Mouse (Mus musculus) CH12.LX (cell line): ENCODE results near the gene Tspan32. TPM values are rescaled to one million over a fixed set of nuclear protein-coding genes. Genes with fewer than 3 reads are reported as not detected.

Source experiments
- DNase-seq: peaks from one replicate; pipeline ENCODE4 v3.0.0-alpha.2; 2013; ENCODE audit errors: extremely low read depth
- H3K27ac ChIP-seq: 2 replicates; pipeline ENCODE4 v1.5.1; 2012; ENCODE audit warnings: low read depth, mild to moderate bottlenecking, control low read depth, moderate library complexity; ENCODE audit not compliant: insufficient read depth
- H3K27me3 ChIP-seq: replicated peaks from 2 replicates; pipeline ENCODE3; 2012; ENCODE audit warnings: inconsistent platforms
- H3K36me3 ChIP-seq, 2 experiments: replicated peaks in 1 of 2; 2 replicates each; pipeline versions ENCODE3 to v1.6.1; 2012; ENCODE audit warnings: inconsistent platforms in 1 of 2, low read length in 1 of 2, mild to moderate bottlenecking in 1 of 2, mixed read lengths in 1 of 2, moderate library complexity in 1 of 2; ENCODE audit not compliant: control insufficient read depth in 1 of 2, insufficient read depth in 1 of 2
- H3K4me1 ChIP-seq, 2 experiments: 2 replicates each; pipeline ENCODE4 v1.6.1; 2012; ENCODE audit warnings: inconsistent platforms in 1 of 2, moderate library complexity in 1 of 2; ENCODE audit not compliant: insufficient read depth in 2 of 2, control insufficient read depth in 1 of 2
- H3K4me2 ChIP-seq: 2 replicates; pipeline ENCODE4 v1.6.1; 2012; ENCODE audit warnings: low read depth, mild to moderate bottlenecking, control low read depth; ENCODE audit not compliant: poor library complexity, insufficient read depth, severe bottlenecking
- H3K4me3 ChIP-seq, 3 experiments: fragments of 150-350 bp in 1 of 3; sonication (generic) in 1 of 3; replicated peaks in 1 of 3; 2 replicates each; pipeline versions ENCODE3 to v1.5.1; 2011 to 2012; ENCODE audit warnings: low read depth in 2 of 3, low read length in 2 of 3, mild to moderate bottlenecking in 2 of 3, moderate library complexity in 2 of 3, control low read depth in 1 of 3, improper control_type of control experiment in 1 of 3, inconsistent platforms in 1 of 3, mixed read lengths in 1 of 3; ENCODE audit not compliant: poor library complexity in 1 of 3
- H3K79me2 ChIP-seq: replicated peaks from 2 replicates; pipeline ENCODE4 v1.6.1; 2012; ENCODE audit warnings: mild to moderate bottlenecking, moderate library complexity; ENCODE audit not compliant: control insufficient read depth, poor library complexity, insufficient read depth, severe bottlenecking; ENCODE audit errors: extremely low read depth
- H3K9ac ChIP-seq: 2 replicates; pipeline ENCODE4 v1.6.1; 2012; ENCODE audit warnings: low read depth, mild to moderate bottlenecking, control low read depth, moderate library complexity; ENCODE audit not compliant: insufficient read depth
- H3K9me3 ChIP-seq: replicated peaks from 2 replicates; pipeline ENCODE3; 2012; ENCODE audit warnings: low read length, inconsistent platforms, mixed read lengths
- BHLHE40 ChIP-seq: IDR thresholded peaks from 2 replicates; pipeline ENCODE4 v1.6.1; 2011; ENCODE audit warnings: mild to moderate bottlenecking, low read depth, low read length, improper control_type of control experiment
- CHD2 ChIP-seq: IDR thresholded peaks from 2 replicates; pipeline ENCODE4 v1.6.1; 2011; ENCODE audit warnings: low read length, improper control_type of control experiment
- E2F4 ChIP-seq: IDR thresholded peaks from 2 replicates; pipeline ENCODE4 v1.6.1; 2011; ENCODE audit warnings: low read depth, low read length, improper control_type of control experiment; ENCODE audit not compliant: insufficient replicate concordance
- ELF1 ChIP-seq: IDR thresholded peaks from 2 replicates; pipeline ENCODE4 v1.6.1; 2014; ENCODE audit warnings: low read depth, mild to moderate bottlenecking, inconsistent platforms, low read length, improper control_type of control experiment
- EP300 ChIP-seq: IDR thresholded peaks from 2 replicates; pipeline ENCODE4 v1.6.1; 2011; ENCODE audit warnings: low read length, improper control_type of control experiment
- ETS1 ChIP-seq: conservative IDR thresholded peaks from 2 replicates; pipeline ENCODE4 v1.6.1; 2012; ENCODE audit warnings: low read depth, mild to moderate bottlenecking, inconsistent platforms, low read length, improper control_type of control experiment, moderate library complexity
- HCFC1 ChIP-seq: IDR thresholded peaks from 2 replicates; pipeline ENCODE4 v1.6.1; 2012; ENCODE audit warnings: low read depth, mild to moderate bottlenecking, inconsistent platforms, low read length, improper control_type of control experiment
- IRF4 ChIP-seq: IDR thresholded peaks from 2 replicates; pipeline ENCODE4 v1.6.1; 2014; ENCODE audit warnings: low read depth, mild to moderate bottlenecking, inconsistent platforms, low read length, improper control_type of control experiment
- JUN ChIP-seq: IDR thresholded peaks from 2 replicates; pipeline ENCODE4 v1.6.1; 2011; ENCODE audit warnings: low read depth, mild to moderate bottlenecking, low read length, improper control_type of control experiment, moderate library complexity; ENCODE audit not compliant: insufficient read depth
- JUND ChIP-seq: conservative IDR thresholded peaks from 2 replicates; pipeline ENCODE4 v1.6.1; 2011; ENCODE audit warnings: low read depth, low read length, improper control_type of control experiment
- MAFK ChIP-seq: IDR thresholded peaks from 2 replicates; pipeline ENCODE4 v1.6.1; 2011; ENCODE audit warnings: low read length, improper control_type of control experiment; ENCODE audit not compliant: insufficient replicate concordance
- MAX ChIP-seq: IDR thresholded peaks from 2 replicates; pipeline ENCODE4 v1.6.1; 2011; ENCODE audit warnings: low read length, improper control_type of control experiment
- MAZ ChIP-seq: IDR thresholded peaks from 2 replicates; pipeline ENCODE4 v1.6.1; 2012; ENCODE audit warnings: low read depth, mild to moderate bottlenecking, inconsistent platforms, low read length, improper control_type of control experiment, moderate library complexity
- MXI1 ChIP-seq: IDR thresholded peaks from 2 replicates; pipeline ENCODE4 v1.6.1; 2011; ENCODE audit warnings: mild to moderate bottlenecking, low read depth, low read length, improper control_type of control experiment
- NELFE ChIP-seq: IDR thresholded peaks from 2 replicates; pipeline ENCODE4 v1.6.1; 2011; ENCODE audit warnings: low read depth, low read length, improper control_type of control experiment
- RCOR1 ChIP-seq: conservative IDR thresholded peaks from 2 replicates; pipeline ENCODE4 v1.6.1; 2012; ENCODE audit warnings: low read depth, mild to moderate bottlenecking, inconsistent platforms, low read length, improper control_type of control experiment
- SIN3A ChIP-seq: IDR thresholded peaks from 2 replicates; pipeline ENCODE4 v1.6.1; 2012; ENCODE audit warnings: low read length, improper control_type of control experiment, inconsistent platforms
- SMC3 ChIP-seq: IDR thresholded peaks from 2 replicates; pipeline ENCODE4 v1.6.1; 2011; ENCODE audit warnings: low read depth, low read length, improper control_type of control experiment
- TCF12 ChIP-seq: IDR thresholded peaks from 2 replicates; pipeline ENCODE4 v1.6.1; 2014; ENCODE audit warnings: low read depth, mild to moderate bottlenecking, inconsistent platforms, low read length, improper control_type of control experiment
- ZMIZ1 ChIP-seq: IDR thresholded peaks from 2 replicates; pipeline ENCODE4 v1.6.1; 2012; ENCODE audit warnings: low read depth, mild to moderate bottlenecking, inconsistent platforms, low read length, improper control_type of control experiment
- ZNF384 ChIP-seq: IDR thresholded peaks from 2 replicates; pipeline ENCODE4 v1.6.1; 2012; ENCODE audit warnings: low read depth, low read length, improper control_type of control experiment, inconsistent platforms
- dilution Hi-C: fragments of 300-500 bp; cut with MboI; formaldehyde crosslinking; loops from 2 replicates; pipeline ENCODE4 v1.14.3; 2020; ENCODE audit warnings: low sequenced_read_pairs; ENCODE audit not compliant: extremely low pct_unique_long_range_greater_than_20kb, extremely low pct_ligation_motif_present
- in situ Hi-C: fragments of 300-500 bp; cut with MboI; formaldehyde crosslinking; loops from 3 replicates; pipeline ENCODE4 v1.14.3; 2019; ENCODE audit warnings: low sequenced_read_pairs, low pct_ligation_motif_present, low pct_unique_long_range_greater_than_20kb, mixed read lengths
- polyA plus RNA-seq: library from polyadenylated mRNA; unstranded; fragments of >175 nt; gene quantifications from 2 replicates; pipeline ENCODE4 v1.2.1, GENCODE M21; 2012; ENCODE audit warnings: low read depth; ENCODE audit not compliant: insufficient read length
- total RNA-seq, 2 experiments: library from RNA; depleted of rRNA; stranded (reverse); fragments of 300-350 nt in 1 of 2; fragments of >200 nt in 1 of 2; gene quantifications; 2 replicates each; pipeline ENCODE4 v1.2.3; 2012 to 2014

Gene Tspan32
- total and polyA plus RNA-seq, 3 experiments: 28.2 to 34.5 (median 28.6) TPM

- DNase-seq: peak; percentile 52
- no peaks in the 10 kb centered on the region for H3K79me2 ChIP-seq
- H3K9ac ChIP-seq: no peak overlapping the region
- peaks cover 5% of the 10 kb centered on the region for H3K9me3 ChIP-seq
- H3K27ac ChIP-seq: peak overlapping the region; percentile 43; the same call in 1 of the 2 replicates
- TF ChIP-seq ZMIZ1: no peak
- no peak for TF ChIP-seq ZNF384
- peak; percentile 51; the same call in 1 of the 2 replicates for TF ChIP-seq BHLHE40
- TF ChIP-seq CHD2: no peak
- TF ChIP-seq MAFK: peak; percentile 68; the same call in 1 of the 2 replicates
- TF ChIP-seq IRF4: peak; percentile 92
- no peak for TF ChIP-seq SMC3
- TF ChIP-seq ELF1: peak; percentile 59
- TF ChIP-seq JUN: peak; percentile 33; the same call in 1 of the 2 replicates
- no peak for TF ChIP-seq E2F4
- TF ChIP-seq MAX: no peak
- TF ChIP-seq ETS1: peak; percentile 75
- TF ChIP-seq RCOR1: peak; percentile 71; the same call in 1 of the 2 replicates
- peak; percentile 51; the same call in 1 of the 2 replicates for TF ChIP-seq MXI1
- TF ChIP-seq HCFC1: no peak
- TF ChIP-seq TCF12: peak; percentile 44; the same call in 1 of the 2 replicates
- TF ChIP-seq EP300: peak; percentile 73
- TF ChIP-seq MAZ: no peak
- TF ChIP-seq SIN3A: 0 out of 2 replicates have a peak, but pooled peaks have one; percentile 26
- 0 out of 2 replicates have a peak, but pooled peaks have one; percentile 29 for TF ChIP-seq JUND
- TF ChIP-seq NELFE: no peak
- H3K4me1 ChIP-seq: peaks cover 30 to 71% of the 10 kb centered on the region in 2 experiments
- no peak overlapping the region for H3K4me2 ChIP-seq
- no peaks in the 10 kb centered on the region for H3K27me3 ChIP-seq
- H3K4me3 ChIP-seq: no peak overlapping the region
- no peaks in the 10 kb centered on the region for H3K36me3 ChIP-seq
- dilution Hi-C loops (no loop called here), in situ Hi-C loops (no loop called here)
Measured at GRCm38 (mm10) chr7:143042897-143043300, 38.1 kb downstream of the Tspan32 start.
